Mouse (Mus musculus) kidney, postnatal 4 days (tissue): ENCODE measurements around the gene Dnm3.

ENCODE experiments used
- DNase-seq, 2 experiments: peaks; one replicate each; pipeline ENCODE4 v3.0.0; 2021; ENCODE audit warnings: mixed read lengths in 2 of 2

The Dnm3 gene

GRCm38 (mm10) chr1:162242980-162243650 lies 234.7 kb downstream of the Dnm3 start:
- DNase-seq: no peak

- DNase-seq: peak in 1 of 2 experiments; percentile 24
Measured at GRCm38 (mm10) chr1:162240720-162241119, 237.1 kb downstream of the Dnm3 start.

- no peak for DNase-seq
Measured at GRCm38 (mm10) chr1:162238646-162239045, 239.2 kb downstream of the Dnm3 start.

DNA sequence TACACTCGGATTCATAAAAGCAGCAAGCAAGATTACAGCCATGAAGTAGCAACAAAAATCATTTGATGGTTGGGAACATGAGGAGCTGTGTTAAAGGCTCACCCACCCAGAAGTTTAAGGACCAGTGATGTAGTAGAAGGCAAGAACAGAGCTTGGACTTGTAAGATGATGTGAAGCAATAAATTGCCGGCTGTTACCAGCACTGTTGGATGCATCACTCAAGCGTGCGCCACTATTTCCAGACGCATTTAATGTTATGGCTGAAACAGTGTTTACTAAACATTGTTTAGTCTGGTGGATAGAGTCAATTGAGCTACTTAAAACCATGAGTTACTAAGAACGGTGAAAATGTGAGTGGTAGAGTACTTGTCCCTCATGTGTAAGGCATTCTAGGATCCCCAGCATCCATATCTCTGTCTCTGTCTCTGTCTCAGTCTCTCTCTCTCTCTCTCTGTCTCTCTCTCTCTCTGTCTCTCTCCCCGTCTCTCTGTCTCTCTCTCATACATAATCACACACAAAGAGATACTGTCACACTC lies 241.1 kb downstream of the Dnm3 start:
- no peak for DNase-seq

GRCm38 (mm10) chr1:162225621-162226147 lies 252.2 kb downstream of the Dnm3 start:
- DNase-seq: peak; percentile 26 to 40

DNA sequence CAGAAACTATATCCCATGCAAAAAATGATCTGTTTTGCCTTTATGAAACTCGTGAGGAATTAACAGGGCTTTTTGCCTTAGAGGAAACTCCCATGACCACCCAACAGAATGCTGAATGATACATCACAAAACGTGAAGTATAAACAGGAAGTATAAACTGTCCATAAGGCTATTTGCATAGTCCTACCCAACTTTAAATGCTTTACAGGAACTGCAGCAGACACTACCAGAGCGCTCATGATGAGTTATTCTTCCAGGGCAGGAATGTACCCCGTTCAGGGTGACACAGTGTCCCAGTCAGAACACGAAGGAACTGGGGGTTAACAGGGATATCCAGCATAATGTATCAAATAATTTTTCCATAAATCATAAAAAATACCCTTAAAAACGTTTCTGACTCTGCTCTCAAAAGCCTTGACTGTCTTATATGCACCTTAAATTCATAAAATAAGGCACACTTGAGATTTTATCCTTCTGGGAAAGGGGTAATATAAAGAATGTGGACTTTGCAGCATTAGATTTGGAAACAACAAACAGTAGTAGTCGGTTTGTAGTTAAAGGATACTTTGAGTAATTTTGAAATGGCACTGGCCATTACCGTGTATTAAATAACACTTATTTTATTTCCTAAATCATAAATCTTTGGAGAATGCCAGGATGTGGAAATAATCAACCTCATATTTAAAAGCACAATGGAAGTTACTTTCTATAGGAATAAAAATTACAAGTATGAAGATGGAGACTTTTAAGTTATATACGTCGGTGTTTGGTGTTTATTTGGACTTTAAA lies 252.8 kb downstream of the Dnm3 start:
- no peak for DNase-seq

- no peak for DNase-seq
Measured at GRCm38 (mm10) chr1:162224061-162224460, 253.8 kb downstream of the Dnm3 start.

DNA sequence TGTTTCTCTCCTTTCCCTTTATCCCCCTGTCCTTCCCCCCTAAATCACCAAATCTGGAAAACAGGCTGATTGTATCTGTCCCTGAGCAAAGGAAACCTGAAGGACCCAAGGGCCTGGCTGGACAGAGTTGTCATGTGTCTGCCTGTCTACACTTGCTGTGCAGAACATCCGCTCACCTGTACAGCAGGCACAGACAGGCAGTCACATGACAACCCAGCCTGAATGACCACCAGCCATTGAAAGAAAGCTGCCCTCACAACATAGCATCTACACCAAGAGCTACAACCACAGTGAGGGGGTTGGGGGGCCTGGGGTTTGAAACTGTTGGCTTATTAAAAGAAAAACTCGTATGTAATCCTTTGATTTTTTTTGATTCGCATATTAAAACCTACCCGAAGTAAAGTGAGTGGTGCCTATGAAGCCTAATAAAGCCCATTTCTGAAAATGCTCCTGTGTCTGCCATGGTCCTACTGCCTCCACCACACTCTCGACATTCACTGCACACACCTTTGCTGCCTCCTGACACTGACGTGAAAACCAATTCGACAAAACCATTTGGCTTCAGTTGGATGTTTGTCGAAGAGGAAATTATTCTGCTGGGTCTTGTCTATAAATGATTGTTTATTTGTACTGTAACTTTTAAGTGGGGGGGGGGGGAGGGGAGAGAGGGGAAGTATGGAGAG lies 254.4 kb downstream of the Dnm3 start:
- no peak for DNase-seq

DNA sequence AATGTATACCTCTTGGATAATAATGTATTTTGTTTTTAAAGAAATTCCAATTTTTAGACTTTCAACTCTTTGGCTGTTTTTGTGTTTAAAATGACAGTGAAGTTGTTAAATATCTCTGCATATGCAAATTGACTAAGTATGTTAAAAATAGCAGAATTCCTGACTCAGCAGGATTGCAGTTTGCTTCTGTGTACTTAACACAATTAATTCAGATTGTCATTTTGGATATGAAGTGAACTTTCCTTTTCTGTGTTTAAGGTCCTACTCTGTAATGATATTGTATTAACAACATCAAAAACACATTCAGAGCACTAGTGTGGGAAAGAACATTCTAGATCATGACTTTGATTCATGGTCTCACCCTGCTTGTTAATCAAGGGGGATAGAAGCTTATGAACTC lies 255.5 kb downstream of the Dnm3 start:
- no peak for DNase-seq

GRCm38 (mm10) chr1:162221801-162222301 lies 256.0 kb downstream of the Dnm3 start:
- no peak for DNase-seq

- no peak for DNase-seq
Measured at GRCm38 (mm10) chr1:162220891-162221290, 256.9 kb downstream of the Dnm3 start.

GRCm38 (mm10) chr1:162219781-162220180 lies 258.1 kb downstream of the Dnm3 start:
- no peak for DNase-seq

GRCm38 (mm10) chr1:162218530-162219180 lies 259.2 kb downstream of the Dnm3 start:
- no peak for DNase-seq

DNA sequence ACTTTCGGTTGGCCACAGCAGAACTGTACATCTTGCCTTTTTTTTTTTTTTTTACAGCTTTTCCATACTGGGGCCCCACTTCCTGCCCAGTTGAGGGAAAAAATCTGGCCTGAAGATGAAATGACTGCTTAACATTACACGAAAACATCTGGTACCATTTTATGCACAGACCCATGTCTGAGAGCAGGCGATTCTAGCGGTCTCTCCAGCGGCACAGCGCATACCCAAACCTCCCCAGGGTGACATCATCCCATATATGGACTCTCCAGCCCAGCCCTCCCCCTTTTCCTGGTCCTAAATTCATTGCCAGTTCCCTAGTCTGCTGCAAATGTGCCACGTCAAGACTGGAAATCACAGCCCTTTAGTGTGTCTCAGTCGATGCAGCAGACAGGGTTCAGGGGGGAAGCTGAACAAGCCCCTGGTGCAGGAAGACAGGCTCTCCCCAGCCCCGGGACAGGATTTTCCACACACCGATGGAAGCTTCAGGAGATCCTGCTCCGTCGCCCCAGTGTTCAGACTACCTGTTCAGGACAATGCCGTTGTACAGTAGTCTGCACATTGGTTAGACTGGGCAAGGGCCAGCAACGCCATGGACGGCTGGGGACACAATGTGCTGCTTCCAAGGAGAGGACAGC lies 260.4 kb downstream of the Dnm3 start:
- peak; percentile 71 to 82 for DNase-seq

DNA sequence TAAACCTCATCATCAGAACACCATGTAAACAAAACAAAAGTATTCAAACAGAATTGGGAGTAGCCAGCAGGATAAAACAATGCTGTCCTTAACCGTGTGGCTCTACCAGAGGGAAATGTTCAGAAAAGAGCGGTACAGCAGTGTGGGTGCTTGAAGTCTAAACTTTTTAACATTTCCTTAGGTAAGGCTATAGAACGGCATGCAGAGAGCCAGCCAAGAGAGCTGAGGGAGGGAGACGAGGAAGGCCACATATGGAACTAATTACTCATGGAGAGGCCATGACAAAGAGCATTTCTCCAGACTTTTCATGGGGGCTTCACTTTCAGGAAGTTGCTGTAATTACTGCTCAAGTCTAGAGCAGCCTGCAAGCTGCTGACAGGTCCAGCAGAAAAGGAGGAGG lies 261.2 kb downstream of the Dnm3 start:
- DNase-seq: peak in 1 of 2 experiments; percentile 36

- DNase-seq: no peak
Measured at GRCm38 (mm10) chr1:162215743-162216142, 262.1 kb downstream of the Dnm3 start.

DNA sequence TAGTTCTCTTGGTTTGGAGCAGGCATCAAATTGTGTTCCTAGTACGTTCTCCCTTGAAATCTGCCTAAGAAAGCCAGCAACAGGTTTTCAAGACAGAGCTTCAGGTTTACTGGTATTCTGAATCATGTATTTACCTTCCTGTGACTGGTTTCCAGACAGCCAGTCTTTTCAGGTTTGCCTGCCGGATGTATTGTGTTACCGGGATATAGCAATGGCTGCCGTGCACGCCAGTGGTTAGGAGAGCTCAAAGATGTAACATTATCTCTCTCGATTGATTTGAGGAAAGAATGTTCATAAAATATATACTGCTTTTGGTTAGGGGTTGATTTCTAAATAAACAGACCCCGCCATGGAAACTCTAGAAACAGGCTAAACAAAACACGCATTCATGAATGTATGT lies 264.8 kb downstream of the Dnm3 start:
- DNase-seq: no peak

DNA sequence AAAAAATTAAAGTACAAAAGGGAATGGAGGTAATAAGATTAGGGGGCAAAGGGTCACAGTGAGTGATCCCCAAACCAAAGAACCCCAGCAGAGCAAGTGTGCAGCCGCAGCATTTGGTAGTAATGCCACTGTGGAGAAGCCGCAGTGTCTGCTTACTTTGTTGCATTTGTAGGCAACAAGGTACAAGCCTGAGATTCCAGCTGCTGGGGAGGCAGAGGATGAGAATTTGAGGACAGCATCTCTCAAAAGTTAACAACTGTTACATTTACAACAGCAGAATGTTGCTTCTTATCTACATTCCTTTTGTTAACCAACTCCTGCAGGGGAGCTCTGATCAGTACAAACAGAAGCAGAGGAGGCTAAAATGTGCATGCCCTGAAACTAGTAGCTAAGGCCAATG lies 267.3 kb downstream of the Dnm3 start:
- DNase-seq: no peak

- DNase-seq: no peak
Measured at GRCm38 (mm10) chr1:162209487-162210149, 268.2 kb downstream of the Dnm3 start.

- DNase-seq: no peak
Measured at GRCm38 (mm10) chr1:162209010-162209409, 268.8 kb downstream of the Dnm3 start.

DNA sequence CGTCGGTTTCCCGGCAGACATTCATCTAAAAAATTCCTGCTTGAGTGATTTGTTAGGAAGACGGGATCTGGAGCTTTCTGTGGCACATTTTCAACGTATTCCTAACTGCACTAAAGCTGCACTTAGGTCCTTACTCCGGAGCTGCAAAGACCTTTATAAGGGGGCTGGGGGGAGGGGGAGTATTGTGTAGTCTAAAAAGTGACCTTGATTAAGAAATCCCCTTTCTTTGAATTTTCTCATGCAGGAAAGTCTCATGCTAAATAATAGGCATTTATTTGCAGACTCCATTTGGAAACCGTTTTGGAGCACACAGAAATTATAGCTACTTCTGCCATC lies 270.2 kb downstream of the Dnm3 start:
- DNase-seq: no peak
